Mouse (Mus musculus): ENCODE measurements around the gene Zfp541. TPM values are rescaled to one million over a fixed set of nuclear protein-coding genes. Genes with fewer than 3 reads are reported as not detected.
A peak's percentile ranks its signal among the peaks of the same experiment; 100 is the strongest.

The Zfp541 gene
- total RNA-seq, 4 experiments from 2014 or later, result 0.59 to 0.81 (median 0.68) TPM

DNA sequence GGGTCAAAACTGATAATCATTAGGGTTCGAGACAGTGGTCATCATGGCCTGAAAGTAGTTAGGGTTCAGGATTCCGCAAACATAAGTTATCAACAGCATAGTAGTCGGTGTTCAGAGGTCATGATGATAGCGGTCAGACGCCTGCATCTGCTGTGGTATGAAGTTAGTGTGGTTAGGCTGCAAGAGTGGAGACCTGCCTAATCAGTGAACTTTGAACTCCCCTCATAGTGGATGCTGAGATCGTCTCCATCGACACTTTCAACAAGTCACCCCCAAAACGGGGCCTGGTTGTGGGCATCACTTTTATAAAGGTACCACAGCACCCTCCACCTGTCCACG, 58.6 kb downstream of the Zfp541 start:
- no peak for DNase-seq (ENCODE audit: low spot score in 2 of 2)

DNA sequence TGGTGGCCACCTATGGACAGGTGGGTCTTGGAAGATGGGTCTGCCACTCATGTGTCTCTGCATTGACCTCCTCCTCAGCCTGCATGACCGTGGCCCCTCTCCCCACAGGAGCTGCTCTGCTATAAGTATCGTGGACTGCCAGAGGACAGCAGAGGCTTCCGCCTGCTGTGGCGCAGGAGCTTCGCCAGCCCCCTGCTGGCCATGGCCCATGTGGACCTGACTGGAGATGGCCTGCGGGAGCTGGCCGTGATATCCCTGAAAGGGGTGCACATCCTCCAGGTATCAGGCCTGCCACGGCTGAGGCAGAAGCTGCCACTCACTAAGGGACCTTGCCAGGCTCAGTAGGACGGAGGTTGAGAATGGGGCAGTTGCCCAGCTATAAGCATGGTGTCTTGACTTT, 64.2 kb downstream of the Zfp541 start:
- no peak for DNase-seq (ENCODE audit: low spot score in 2 of 2)

DNA sequence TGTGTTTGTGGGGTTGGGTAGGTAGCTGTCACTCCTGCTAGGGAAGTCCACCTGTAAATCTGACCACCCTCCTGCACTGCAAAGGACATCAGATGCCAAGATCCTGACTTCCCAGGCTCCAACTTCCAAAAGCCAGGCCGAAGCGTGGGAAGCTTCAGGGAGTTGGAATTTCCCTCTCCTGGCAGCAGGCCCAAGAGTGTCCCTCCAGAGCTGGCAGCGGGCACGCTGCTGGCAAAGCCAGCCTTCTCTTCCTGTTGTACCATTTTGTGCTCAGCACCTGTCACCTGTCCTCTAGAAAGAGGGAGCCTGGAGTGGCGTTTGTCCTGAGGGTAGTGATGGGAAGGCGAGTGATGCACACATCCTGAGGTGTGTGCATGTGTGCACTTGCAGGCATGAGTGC, 66.7 kb downstream of the Zfp541 start:
- DNase-seq (ENCODE audit: low spot score in 2 of 2), result no peak

DNA sequence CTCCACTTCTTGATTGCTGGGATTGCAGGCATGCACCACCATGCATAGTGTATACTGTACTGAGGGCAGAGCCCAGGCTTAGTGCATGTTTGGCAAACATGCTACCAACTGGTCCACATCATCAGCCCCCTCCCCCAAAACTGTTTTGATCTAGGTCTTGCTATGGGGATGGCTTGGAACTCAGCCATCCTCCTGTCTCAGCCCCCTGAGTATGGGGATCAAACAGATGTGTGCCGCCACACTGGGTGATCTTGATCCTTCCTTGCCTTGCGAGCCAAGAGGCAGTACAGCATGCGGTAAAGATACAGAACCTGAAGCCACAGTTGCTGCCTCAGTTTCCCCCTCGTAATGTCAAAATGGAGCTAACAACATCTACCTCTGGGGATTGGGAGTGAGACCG, 67.3 kb downstream of the Zfp541 start:
- no peak for DNase-seq (ENCODE audit: low spot score in 2 of 2)

- DNase-seq (ENCODE audit: low spot score in 2 of 2), result peak; percentile 73 to 93
Observed at GRCm38 (mm10) chr7:16129421-16129845, 67.8 kb downstream of the Zfp541 start, which contains the start of gene Slc8a2. Gene Slc8a2 (plus strand): TSS chr7:16129826.

DNA sequence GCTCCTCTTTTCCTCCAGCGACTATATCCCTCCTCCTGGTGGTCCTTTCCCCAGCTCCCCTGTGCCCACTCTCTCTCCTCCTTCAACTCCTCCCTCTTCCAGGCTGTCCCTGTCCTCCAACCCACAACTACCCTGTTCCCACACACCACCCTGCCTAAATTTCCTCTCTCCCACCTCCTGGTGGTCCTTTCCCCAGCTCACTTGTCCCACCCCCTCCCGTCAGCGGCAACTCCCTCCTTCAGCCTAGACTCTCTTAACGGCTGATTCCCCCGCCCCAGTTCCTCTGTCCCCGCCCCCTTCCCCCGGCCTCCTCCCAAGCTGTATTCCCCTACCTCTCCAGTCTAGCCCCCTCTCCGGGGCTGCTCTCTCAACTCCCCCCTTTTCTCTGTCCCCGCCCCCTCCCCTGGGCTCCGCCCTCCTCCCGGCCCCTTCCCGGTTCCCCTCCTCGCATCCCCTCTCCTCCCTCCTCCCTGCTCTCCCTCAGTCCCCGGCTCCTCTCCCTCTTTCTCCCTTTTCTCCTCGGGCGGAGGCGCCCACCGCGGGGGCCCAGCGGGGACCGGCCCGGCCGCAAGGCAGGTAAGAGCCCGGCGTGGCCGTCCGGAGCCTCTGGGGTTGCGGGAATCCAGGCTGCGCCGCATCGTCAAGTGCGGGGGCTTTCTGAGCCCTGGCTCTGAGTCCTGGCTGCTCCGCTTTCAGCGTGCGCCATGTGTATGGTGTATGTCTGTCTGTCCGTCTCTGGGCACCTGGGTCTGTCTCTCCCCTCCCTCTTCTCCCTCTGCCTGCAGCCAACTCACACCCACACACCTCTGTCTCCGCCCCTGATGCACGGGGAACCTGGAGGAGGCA, 68.5 kb downstream of the Zfp541 start:
- DNase-seq (ENCODE audit: low spot score in 2 of 2), result peak in 1 of 2 experiments; percentile 65

- peak in 1 of 2 experiments; percentile 62 for DNase-seq (ENCODE audit: low spot score in 2 of 2)
Observed at GRCm38 (mm10) chr7:16130956-16131634, 69.5 kb downstream of the Zfp541 start.

GRCm38 (mm10) chr7:16132161-16132581, 70.6 kb downstream of the Zfp541 start:
- DNase-seq (ENCODE audit: low spot score in 2 of 2), result no peak

DNA sequence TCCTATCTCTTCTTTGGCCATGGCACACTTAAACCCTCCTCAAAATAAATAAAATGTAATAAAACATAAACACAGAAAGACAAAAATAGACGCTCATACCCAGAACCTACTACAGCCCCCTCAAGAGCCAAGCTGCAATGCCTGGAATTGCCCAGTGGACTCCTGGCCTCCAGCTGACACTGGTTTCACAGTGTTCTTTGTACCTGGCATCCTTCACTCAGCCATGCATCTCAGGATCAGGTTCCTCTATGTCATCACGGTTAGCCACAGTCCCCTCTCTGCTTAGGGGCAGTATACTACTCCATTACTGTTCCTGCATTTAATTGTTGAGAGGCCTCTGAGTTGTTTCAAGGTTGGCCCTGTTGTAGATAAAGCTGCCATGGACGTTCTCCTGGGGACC, 71.3 kb downstream of the Zfp541 start:
- DNase-seq (ENCODE audit: low spot score in 2 of 2), result no peak

- no peak for DNase-seq (ENCODE audit: low spot score in 2 of 2)
Observed at GRCm38 (mm10) chr7:16133691-16134090, 72.1 kb downstream of the Zfp541 start.

GRCm38 (mm10) chr7:16134951-16135392, 73.4 kb downstream of the Zfp541 start:
- no peak for DNase-seq (ENCODE audit: low spot score in 2 of 2)

Other genes starting within 250 kb of the Zfp541 start
- gene Obox6, start 222.1 kb upstream of the Zfp541 start, total RNA-seq (2022), result not detected
- gene Crx, start 181.8 kb upstream of the Zfp541 start, total RNA-seq (2022), result not detected
- gene Crxos, start 179.2 kb upstream of the Zfp541 start, total RNA-seq (2022), result under 1 TPM in 2 of 4 experiments, not detected in 2; 0.21 to 0.44 TPM
- 1,000 to 10,000 TPM in 3 of 4 experiments, 100 to 1,000 TPM in 1; 989 to 1,128 (median 1,052) TPM for gene Selenow, start 139.4 kb upstream of the Zfp541 start, total RNA-seq (2022)
- 100 to 1,000 TPM; 114 to 149 (median 128) TPM for gene Nop53, start 115.7 kb upstream of the Zfp541 start, total RNA-seq (2022)
- 1 to 10 TPM; 4.6 to 5.9 (median 5.2) TPM for gene Ehd2, start 94.2 kb upstream of the Zfp541 start, total RNA-seq (2022)
- gene Bicra, start 13.9 kb upstream of the Zfp541 start, total RNA-seq (2022), result 10 to 100 TPM; 10.2 to 15.0 (median 13.0) TPM
- 100 to 1,000 TPM; 256 to 282 (median 272) TPM for gene Napa, start 36.6 kb downstream of the Zfp541 start, total RNA-seq (2022)
- 10 to 100 TPM; 41.8 to 46.6 (median 42.4) TPM for gene Kptn, start 58.1 kb downstream of the Zfp541 start, total RNA-seq (2022)
- 100 to 1,000 TPM; 210 to 222 (median 213) TPM for gene Slc8a2, start 68.0 kb downstream of the Zfp541 start, total RNA-seq (2022)
- gene Meis3, start 113.3 kb downstream of the Zfp541 start, total RNA-seq (2022), result 10 to 100 TPM; 42.6 to 48.9 (median 46.4) TPM
- gene Dhx34, start 160.2 kb downstream of the Zfp541 start, total RNA-seq (2022), result 10 to 100 TPM; 12.4 to 14.5 (median 13.4) TPM
- gene C5ar2, start 182.3 kb downstream of the Zfp541 start, total RNA-seq (2022), result under 1 TPM; 0.30 to 0.67 (median 0.58) TPM
- gene C5ar1, start 197.7 kb downstream of the Zfp541 start, total RNA-seq (2022), result 1 to 10 TPM in 2 of 4 experiments, under 1 TPM in 2; 0.46 to 3.4 (median 1.7) TPM
- 10 to 100 TPM; 34.6 to 36.9 (median 36.6) TPM for gene Inafm1, start 211.8 kb downstream of the Zfp541 start, total RNA-seq (2022)
- 100 to 1,000 TPM in 1 of 4 experiments, 10 to 100 TPM in 3; 80.6 to 105 (median 83.6) TPM for gene Ccdc9, start 225.0 kb downstream of the Zfp541 start, total RNA-seq (2022)
- 10 to 100 TPM in 3 of 4 experiments, 1 to 10 TPM in 1; 9.2 to 15.8 (median 12.0) TPM for gene Bbc3, start 246.6 kb downstream of the Zfp541 start, total RNA-seq (2022)

Data from left cerebral cortex, adult 8-10 months (tissue).